Mouse (Mus musculus) small intestine, adult 10 weeks (tissue): Measurements from ENCODE around the gene Anxa8. TPM values are rescaled to one million over a fixed set of nuclear protein-coding genes. Genes with fewer than 3 reads are reported as not detected.

Experiments used
- polyA plus RNA-seq: library from polyadenylated mRNA; stranded (reverse); fragments of 350-450 nt; fragmentation: Illumina TruSeq; extraction: RNeasy Lipid Tissue Mini Kit (QIAGEN cat#74804); gene quantifications from one replicate; pipeline ENCODE4 v1.2.3, GENCODE M21; 2014; ENCODE audit warnings: low replicate concordance

The Anxa8 gene
- polyA plus RNA-seq, result not detected

DNA sequence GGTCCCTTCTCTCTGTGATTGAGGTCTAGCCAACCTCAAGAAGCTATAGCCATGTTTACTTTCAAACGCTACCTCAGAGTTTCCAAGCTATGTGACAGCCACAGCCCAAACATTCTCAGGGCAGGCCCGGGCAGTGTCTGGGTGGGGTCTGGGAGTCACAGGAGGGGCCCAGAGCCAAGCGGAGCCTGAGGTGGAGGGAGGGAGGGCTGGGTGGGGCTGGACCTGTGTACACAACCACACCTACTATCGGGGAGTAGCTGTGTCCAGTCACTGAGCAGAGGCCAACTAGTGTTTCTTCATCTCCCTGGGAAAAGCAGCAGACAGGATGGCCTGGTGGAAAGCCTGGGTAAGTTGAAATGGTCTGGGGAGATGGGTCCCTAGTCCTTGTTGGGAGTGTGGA lies at the start of gene Anxa8:
Anxa8 (plus strand) TSS at position 251 of the 400 bp plus-strand sequence.

DNA sequence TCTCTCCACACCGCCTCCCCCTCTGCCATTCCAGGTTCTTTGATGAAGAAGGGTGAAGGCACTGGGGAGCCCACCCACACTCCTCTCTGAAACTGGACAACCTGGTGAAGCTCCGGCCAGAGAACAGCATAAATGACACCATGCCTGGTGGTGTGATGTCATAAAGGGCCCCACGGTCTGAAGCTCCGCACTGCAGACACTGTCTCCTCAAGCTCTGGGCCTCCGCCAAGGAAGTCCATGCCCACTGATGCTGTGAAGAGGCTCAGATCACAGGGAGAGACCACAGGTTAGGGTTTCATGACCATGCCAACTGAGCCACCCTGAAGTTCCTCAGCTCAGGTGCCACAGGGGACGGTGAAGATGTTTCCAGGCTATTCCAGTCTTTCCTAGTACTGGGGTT lies 33.3 kb upstream of the Anxa8 start, which contains the start of gene Antxrl:
Antxrl (plus strand) TSS at position 192 of the 400 bp plus-strand sequence.

DNA sequence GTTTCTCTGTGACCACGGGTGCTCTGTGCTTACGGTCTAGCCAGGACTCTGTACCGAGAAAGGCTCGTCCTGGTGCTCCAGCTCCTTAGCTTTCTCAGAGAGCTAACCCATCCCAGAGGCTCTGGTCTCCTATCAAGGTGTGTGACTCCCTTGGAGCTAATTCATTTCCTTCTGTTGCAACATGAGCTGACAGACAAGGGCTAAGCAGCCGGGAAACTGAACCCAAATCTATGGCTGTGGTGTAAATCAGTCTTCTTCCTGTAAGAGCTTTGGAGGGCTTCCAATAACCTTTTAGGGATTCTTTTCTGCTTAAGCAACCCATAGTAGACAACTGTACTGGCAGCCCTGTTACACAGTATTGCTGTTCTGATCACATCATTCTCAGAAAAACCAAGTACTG lies 16.8 kb downstream of the Anxa8 start, which contains the start of gene A630023A22Rik:
A630023A22Rik (minus strand) TSS at position 154 of the 400 bp plus-strand sequence.

Other genes with a start within 250 kb of the Anxa8 start
- 0.93 TPM for gene Gdf10, start 162.4 kb upstream of the Anxa8 start, polyA plus RNA-seq
- gene Gdf2, start 144.9 kb upstream of the Anxa8 start, polyA plus RNA-seq, result not detected
- gene Rbp3, start 132.0 kb upstream of the Anxa8 start, polyA plus RNA-seq, result not detected
- gene Zfp488, start 107.2 kb upstream of the Anxa8 start, polyA plus RNA-seq, result not detected
- gene Gm30083, start 70.8 kb upstream of the Anxa8 start, polyA plus RNA-seq, result not detected
- not detected for gene Gm5460, start 69.2 kb upstream of the Anxa8 start, polyA plus RNA-seq
- not detected for gene Antxrl, start 33.3 kb upstream of the Anxa8 start, polyA plus RNA-seq
- gene A630023A22Rik, start 16.8 kb downstream of the Anxa8 start, polyA plus RNA-seq, result not detected
- not detected for gene Npy4r, start 66.5 kb downstream of the Anxa8 start, polyA plus RNA-seq
- gene Gprin2, start 115.7 kb downstream of the Anxa8 start, polyA plus RNA-seq, result 0.04 TPM
- gene Syt15, start 133.6 kb downstream of the Anxa8 start, polyA plus RNA-seq, result 0.48 TPM
- 5.9 TPM for gene Shld2, start 224.5 kb downstream of the Anxa8 start, polyA plus RNA-seq
- 339 TPM for gene Glud1, start 224.7 kb downstream of the Anxa8 start, polyA plus RNA-seq